Comparison of ENCODE assay signal across 19 mouse cellular contexts in genomic region chr17:35537421-35537820, GRCm38 (mm10). TPM values are rescaled to one million over a fixed set of nuclear protein-coding genes. Genes with fewer than 3 reads are reported as not detected.
"Had no signal": no experiment of that assay in that cellular context is flagged by ENCODE, and none has a peak within 500 bp of the region (broad histone marks: within the 10 kb centered on the region; RNA-seq: fewer than 3 reads in every experiment).

No protein-coding gene starts in this region.

- H3K27me3 ChIP-seq: kidney, embryonic 15.5 days; midbrain, embryonic 15.5 days; neural tube, embryonic 13.5 days had no signal

- H3K4me2 ChIP-seq: kidney, embryonic 15.5 days; liver, embryonic 11.5 days; liver, embryonic 15.5 days; midbrain, embryonic 15.5 days; neural tube, embryonic 13.5 days had no signal

- H3K4me1 ChIP-seq: liver, embryonic 15.5 days; midbrain, embryonic 15.5 days; neural tube, embryonic 13.5 days had no signal

- H3K9ac ChIP-seq: kidney, embryonic 15.5 days; liver, embryonic 15.5 days; midbrain, embryonic 15.5 days; neural tube, embryonic 13.5 days had no signal

- H3K4me3 ChIP-seq: kidney, embryonic 15.5 days; limb, embryonic 10.5 days; liver, embryonic 15.5 days; midbrain, embryonic 10.5 days; midbrain, embryonic 15.5 days; neural tube, embryonic 13.5 days had no signal

- H3K27ac ChIP-seq: kidney, embryonic 15.5 days; limb, embryonic 10.5 days; liver, embryonic 15.5 days; midbrain, embryonic 10.5 days; midbrain, embryonic 15.5 days; neural tube, embryonic 13.5 days had no signal

- ATAC-seq: inflammation-experienced regulatory T-cells, adult 6 months; lung, postnatal 0 days; midbrain, embryonic 15.5 days had no signal

- H3K36me3 ChIP-seq: kidney, embryonic 15.5 days; limb, embryonic 10.5 days; liver, embryonic 15.5 days; midbrain, embryonic 10.5 days; midbrain, embryonic 15.5 days; neural tube, embryonic 13.5 days had no signal

- DNase-seq: kidney, adult 2 months; kidney, postnatal 14 days; lung, adult 2 months; lung, postnatal 36 days; retina, postnatal 1 day; thymus, adult 18-20 months; thymus, postnatal 14 days had no signal

- H3K9me3 ChIP-seq: kidney, embryonic 15.5 days; limb, embryonic 10.5 days; liver, embryonic 15.5 days; midbrain, embryonic 10.5 days; midbrain, embryonic 15.5 days; neural tube, embryonic 13.5 days had no signal

RNA-seq across cellular contexts. Expression of gene Psors1c2, which starts 4.4 kb away (rescaled TPM):
- total RNA-seq: megakaryocyte progenitor cell, adult 5-6 weeks had no signal
- polyA plus RNA-seq: lung, postnatal 0 days had no signal

RNA-seq across cellular contexts. Expression of gene Cdsn, which starts 14.5 kb away (rescaled TPM):
- total RNA-seq: megakaryocyte progenitor cell, adult 5-6 weeks had no signal
- polyA plus RNA-seq: inflammation-experienced regulatory T-cells, adult 6 months; kidney, embryonic 15.5 days; limb, embryonic 10.5 days; liver, embryonic 11.5 days; neural tube, embryonic 13.5 days had no signal

RNA-seq across cellular contexts. Expression of gene 2300002M23Rik, which starts 29.8 kb away (rescaled TPM):
- total RNA-seq: left cerebral cortex, postnatal 14 days; megakaryocyte progenitor cell, adult 5-6 weeks had no signal
- polyA plus RNA-seq: inflammation-experienced regulatory T-cells, adult 6 months; kidney, embryonic 15.5 days; limb, embryonic 10.5 days; liver, embryonic 11.5 days; liver, embryonic 15.5 days; lung, postnatal 0 days; midbrain, embryonic 10.5 days; midbrain, embryonic 15.5 days; neural tube, embryonic 13.5 days; small intestine, adult 2 months had no signal
